Mouse (Mus musculus): ENCODE data around the gene Cisd3.

DNA sequence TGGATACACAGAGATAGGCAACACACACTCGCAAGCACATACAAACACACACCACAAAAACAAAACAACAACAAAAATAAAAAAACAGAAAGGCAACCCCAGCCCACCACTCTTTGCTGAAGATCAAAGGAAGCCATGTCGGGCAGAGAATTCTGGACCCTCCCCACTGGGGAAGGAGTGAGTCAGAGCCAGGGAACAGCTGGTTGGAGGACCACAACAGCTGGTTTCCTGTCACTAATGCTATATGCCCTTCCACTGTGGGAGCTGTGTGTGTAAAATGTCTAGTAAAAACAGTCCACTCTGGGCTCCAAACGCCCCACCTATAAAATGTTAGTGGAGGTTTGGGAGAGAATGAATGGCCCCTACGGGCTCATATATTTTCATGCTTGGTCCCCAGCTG is 35.7 kb downstream of the Cisd3 start:
- no peak for TF ChIP-seq CTCF (IDR thresholded peaks at IDR 0.05; ENCODE audit: borderline replicate concordance, extremely low read depth, insufficient read depth, insufficient read length)
- no peak for TF ChIP-seq POLR2A (IDR thresholded peaks at IDR 0.05; ENCODE audit: borderline replicate concordance, extremely low read depth, insufficient read depth, insufficient read length, poor library complexity, severe bottlenecking)
